Mouse (Mus musculus) neural tube, embryonic 13.5 days (tissue): Measurements from ENCODE around the gene Klk8. TPM values are rescaled to one million over a fixed set of nuclear protein-coding genes. Genes with fewer than 3 reads are reported as not detected.

ENCODE experiments used
- polyA plus RNA-seq: library from polyadenylated mRNA; unstranded; fragments of >200 nt; fragmentation: Nextera tagmentation; extraction: Ambion mirVana; gene quantifications from 2 replicates; pipeline ENCODE4 v1.2.1, GENCODE M21; 2015

Gene Klk8
- polyA plus RNA-seq, 1 experiment from 2014 or later, result 8.3 TPM

Other genes with a start within 250 kb of the Klk8 start
- gene Zfp658, start 235.3 kb upstream of the Klk8 start, polyA plus RNA-seq, result 8.2 and 9.5 TPM in 2 replicates
- gene Zfp719, start 218.0 kb upstream of the Klk8 start, polyA plus RNA-seq, result 13.9 and 14.7 TPM in 2 replicates
- gene Zfp819, start 190.4 kb upstream of the Klk8 start, polyA plus RNA-seq, result 0.29 and 0.32 TPM in 2 replicates
- not detected in 2 replicates for gene Ceacam18, start 162.9 kb upstream of the Klk8 start, polyA plus RNA-seq
- gene Siglece, start 137.4 kb upstream of the Klk8 start, polyA plus RNA-seq, result 0.41 TPM in 1 of 2 replicates, not detected in the other
- 20.1 and 21.1 TPM in 2 replicates for gene Ctu1, start 125.6 kb upstream of the Klk8 start, polyA plus RNA-seq
- not detected in 2 replicates for gene Klk14, start 107.2 kb upstream of the Klk8 start, polyA plus RNA-seq
- not detected in 2 replicates for gene Klk13, start 85.0 kb upstream of the Klk8 start, polyA plus RNA-seq
- gene Klk12, start 28.7 kb upstream of the Klk8 start, polyA plus RNA-seq, result not detected in 2 replicates
- gene Klk11, start 23.0 kb upstream of the Klk8 start, polyA plus RNA-seq, result not detected in 2 replicates
- gene Klk10, start 16.5 kb upstream of the Klk8 start, polyA plus RNA-seq, result not detected in 2 replicates
- gene Klk9, start 5.7 kb upstream of the Klk8 start, polyA plus RNA-seq, result not detected in 2 replicates
- gene Klk7, start 13.7 kb downstream of the Klk8 start, polyA plus RNA-seq, result not detected in 2 replicates
- gene Klk6, start 26.9 kb downstream of the Klk8 start, polyA plus RNA-seq, result not detected in 2 replicates
- gene Klk5, start 44.4 kb downstream of the Klk8 start, polyA plus RNA-seq, result not detected in 2 replicates
- gene Klk4, start 83.6 kb downstream of the Klk8 start, polyA plus RNA-seq, result 0.31 TPM in 1 of 2 replicates, not detected in the other
- not detected in 2 replicates for gene Klk15, start 136.2 kb downstream of the Klk8 start, polyA plus RNA-seq
- not detected in 2 replicates for gene Klk1b8, start 153.1 kb downstream of the Klk8 start, polyA plus RNA-seq
- not detected in 2 replicates for gene Klk1b1, start 169.2 kb downstream of the Klk8 start, polyA plus RNA-seq
- not detected in 2 replicates for gene Klk1b9, start 178.5 kb downstream of the Klk8 start, polyA plus RNA-seq
- gene Klk1b11, start 198.3 kb downstream of the Klk8 start, polyA plus RNA-seq, result not detected in 2 replicates
- not detected in 2 replicates for gene Klk1b26, start 214.6 kb downstream of the Klk8 start, polyA plus RNA-seq